13 mouse cellular contexts compared by ENCODE assay signal in the genomic region with DNA sequence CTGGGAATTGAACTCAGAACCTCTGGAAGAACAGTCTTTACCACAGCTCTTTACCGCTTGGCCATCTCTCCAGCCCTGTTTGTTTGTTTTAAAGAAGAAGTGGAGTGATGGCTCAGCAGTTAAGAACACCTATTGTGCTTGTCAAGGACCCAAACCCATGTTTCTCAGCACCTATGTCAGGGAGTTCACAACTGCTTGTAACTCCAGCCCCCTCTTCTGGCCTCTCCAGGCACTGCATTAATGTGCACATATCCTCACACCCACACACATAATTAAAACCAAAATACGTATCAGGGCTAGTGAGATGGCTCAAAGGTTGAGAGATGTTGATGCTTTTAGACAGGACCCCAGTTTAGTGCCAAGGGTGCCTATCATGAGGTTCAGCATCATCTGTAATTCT.
DNase-seq lines count a peak whose midpoint lies in the region; ATAC-seq and TF ChIP-seq lines count a peak whose summit lies in the region.
"Had no signal": no experiment of that assay in that cellular context is flagged by ENCODE, and none has a peak within 500 bp of the region (broad histone marks: within the 10 kb centered on the region; RNA-seq: fewer than 3 reads in every experiment).

No protein-coding gene starts in this region.

- no peaks in the 10 kb centered on the region for H3K9me3 ChIP-seq in forebrain, postnatal 0 days (ENCODE audit: low read length)
- H3K9me3 ChIP-seq in forebrain, embryonic 10.5 days = no peaks in the 10 kb centered on the region
- no peaks in the 10 kb centered on the region for H3K9me3 ChIP-seq in lung, embryonic 14.5 days (ENCODE audit: low read depth, low read length)
- H3K9me3 ChIP-seq in CH12.LX (replicated peaks; ENCODE audit: low read length) = peaks cover 4% of the 10 kb centered on the region

- H3K4me2 ChIP-seq in forebrain, postnatal 0 days (ENCODE audit: low read depth) = no peak overlapping the region
- H3K4me2 ChIP-seq in lung, embryonic 14.5 days = no peak overlapping the region
- no peak overlapping the region for H3K4me2 ChIP-seq in CH12.LX (ENCODE audit: insufficient read depth, low read depth, poor library complexity, severe bottlenecking)

- H3K4me1 ChIP-seq in forebrain, postnatal 0 days (ENCODE audit: insufficient read depth) = no peaks in the 10 kb centered on the region
- peaks cover 5% of the 10 kb centered on the region; the same call in 1 of the 2 replicates for H3K4me1 ChIP-seq in forebrain, embryonic 10.5 days
- H3K4me1 ChIP-seq in lung, embryonic 14.5 days (ENCODE audit: insufficient read depth) = peaks cover 5% of the 10 kb centered on the region; the same call in 1 of the 2 replicates
- H3K4me1 ChIP-seq in CH12.LX (ENCODE audit: control insufficient read depth in 1 of 2, insufficient read depth in 2 of 2) = no peaks in the 10 kb centered on the region

- no peaks in the 10 kb centered on the region for H3K79me2 ChIP-seq in CH12.LX (replicated peaks; ENCODE audit: control insufficient read depth, extremely low read depth, insufficient read depth, poor library complexity, severe bottlenecking)

- no peaks in the 10 kb centered on the region for H3K36me3 ChIP-seq in forebrain, postnatal 0 days (ENCODE audit: insufficient read depth)
- H3K36me3 ChIP-seq in forebrain, embryonic 10.5 days (replicated peaks) = no peaks in the 10 kb centered on the region
- H3K36me3 ChIP-seq in lung, embryonic 14.5 days (ENCODE audit: insufficient read depth) = no peaks in the 10 kb centered on the region
- H3K36me3 ChIP-seq in CH12.LX (replicated peaks in 1 of 2; ENCODE audit: control insufficient read depth in 1 of 2, insufficient read depth in 1 of 2, low read length in 1 of 2) = no peaks in the 10 kb centered on the region

- no peak for TF ChIP-seq POLR2A in CH12.LX (IDR thresholded peaks at IDR 0.05; ENCODE audit: low read depth, low read length)

- no peak for ATAC-seq in forebrain, postnatal 0 days
- ATAC-seq in lung, embryonic 14.5 days (ENCODE audit: insufficient read depth) = no peak
- 0 out of 2 replicates have a peak, but pooled peaks have one; percentile 57 for ATAC-seq in erythroblast, adult 5-6 weeks (replicated peaks; ENCODE audit: low FRiP score, poor library complexity, severe bottlenecking)
- ATAC-seq: forebrain, embryonic 16.5 days; intestine, embryonic 16.5 days had no signal

- dilution Hi-C loops in CH12.LX (cut with MboI; ENCODE audit: extremely low pct_ligation_motif_present, extremely low pct_unique_long_range_greater_than_20kb, low sequenced_read_pairs) = no loop called here

- H3K27ac ChIP-seq in forebrain, postnatal 0 days (ENCODE audit: low read depth, low read length) = no peak overlapping the region
- no peak overlapping the region for H3K27ac ChIP-seq in forebrain, embryonic 10.5 days
- no peak overlapping the region for H3K27ac ChIP-seq in lung, embryonic 14.5 days (ENCODE audit: low read depth)
- no peak overlapping the region for H3K27ac ChIP-seq in CH12.LX (ENCODE audit: insufficient read depth, low read depth)

- no peak for TF ChIP-seq EP300 in CH12.LX (IDR thresholded peaks at IDR 0.05; ENCODE audit: low read length)

- no peaks in the 10 kb centered on the region for H3K27me3 ChIP-seq in forebrain, postnatal 0 days (ENCODE audit: insufficient read depth, low read length)
- H3K27me3 ChIP-seq in forebrain, embryonic 10.5 days (ENCODE audit: poor library complexity, severe bottlenecking) = no peaks in the 10 kb centered on the region
- no peaks in the 10 kb centered on the region for H3K27me3 ChIP-seq in lung, embryonic 14.5 days (ENCODE audit: insufficient read depth, low read length)
- H3K27me3 ChIP-seq in CH12.LX (replicated peaks) = peaks cover 36% of the 10 kb centered on the region

- WGBS in forebrain, postnatal 0 days = 82% methylated on average over 2 of the region's 2 CpGs
- 88% methylated on average over 2 of the region's 2 CpGs for WGBS in forebrain, embryonic 10.5 days
- 79% methylated on average over 2 of the region's 2 CpGs for WGBS in lung, embryonic 14.5 days

- no peak overlapping the region for H3K9ac ChIP-seq in forebrain, postnatal 0 days
- H3K9ac ChIP-seq in lung, embryonic 14.5 days = no peak overlapping the region
- H3K9ac ChIP-seq in CH12.LX (ENCODE audit: insufficient read depth, low read depth) = no peak overlapping the region

- 0 out of 2 replicates have a peak, but pooled peaks have one; percentile 3 for TF ChIP-seq CTCF in forebrain, postnatal 0 days (IDR thresholded peaks at IDR 0.05; ENCODE audit: low read depth)
- TF ChIP-seq CTCF in lung, embryonic 14.5 days (IDR thresholded peaks at IDR 0.05; ENCODE audit: low read depth) = peak; percentile 35
- TF ChIP-seq CTCF in CH12.LX (conservative IDR thresholded peaks at IDR 0.05 in 1 of 2, IDR thresholded peaks at IDR 0.05 in 1 of 2; ENCODE audit: low read depth in 2 of 2, low read length in 2 of 2) = peak; percentile 56 to 67; a peak in 3 of 4 replicates

- H3K4me3 ChIP-seq in forebrain, postnatal 0 days (ENCODE audit: low read depth, low read length) = no peak overlapping the region
- H3K4me3 ChIP-seq in forebrain, embryonic 10.5 days = no peak overlapping the region
- no peak overlapping the region for H3K4me3 ChIP-seq in lung, embryonic 14.5 days (ENCODE audit: low read depth, low read length)
- no peak overlapping the region for H3K4me3 ChIP-seq in CH12.LX (replicated peaks in 1 of 3; ENCODE audit: low read depth in 2 of 3, low read length in 2 of 3, poor library complexity in 1 of 3)

- peak; percentile 62 for TF ChIP-seq RAD21 in CH12.LX (IDR thresholded peaks at IDR 0.05; ENCODE audit: low read depth, low read length)

- no peak for DNase-seq in forebrain, postnatal 0 days
- no peak for DNase-seq in forebrain, embryonic 10.5 days (ENCODE audit: extremely low spot score, low spot score)
- DNase-seq in lung, embryonic 14.5 days = peak; percentile 19
- DNase-seq in lung, postnatal 4 days = no peak
- peak; percentile 36 for DNase-seq in CH12.LX (ENCODE audit: extremely low read depth)
- DNase-seq in cerebellum, adult 18-20 months = no peak
- DNase-seq in layer of hippocampus, postnatal 10 days (ENCODE audit: low spot score in 2 of 2) = no peak
- DNase-seq: heart, adult 11 months; heart, postnatal 36 days; left cerebral cortex, postnatal 4 days had no signal

- in situ Hi-C loops in CH12.LX (cut with MboI; ENCODE audit: low pct_ligation_motif_present, low pct_unique_long_range_greater_than_20kb, low sequenced_read_pairs) = no loop called here

TF ChIP-seq in CH12.LX, 34 proteins besides CTCF, POLR2A, EP300 and RAD21:
- TF ChIP-seq SMC3 (IDR thresholded peaks at IDR 0.05; ENCODE audit: low read depth, low read length) (peak; percentile 54), BHLHE40 (IDR thresholded peaks at IDR 0.05; ENCODE audit: low read depth, low read length) (no peak), PAX5 (IDR thresholded peaks at IDR 0.05; ENCODE audit: low read length) (no peak), KAT2A (IDR thresholded peaks at IDR 0.05; ENCODE audit: insufficient replicate concordance, low read length) (no peak)
TF ChIP-seq in CH12.LX: peak in this region for 1.

Comparison
In these comparisons a context has a peak if more than half of its experiments do, and no peak if none do; other contexts are left out.
1. DNase-seq: peak in lung, embryonic 14.5 days (single experiment) and CH12.LX (single experiment); none in forebrain, postnatal 0 days (single experiment), forebrain, embryonic 10.5 days (single experiment), lung, postnatal 4 days (0 of 2), cerebellum, adult 18-20 months (0 of 2) and layer of hippocampus, postnatal 10 days (0 of 2).
2. CTCF ChIP-seq: peak in every context shown above with its lines; median percentile 62 in CH12.LX; 35 in lung, embryonic 14.5 days; 3 in forebrain, postnatal 0 days.